Mouse (Mus musculus): ENCODE measurements around the gene Itpr3.
A peak's percentile ranks its signal among the peaks of the same experiment; 100 is the strongest.

Gene Itpr3

DNA sequence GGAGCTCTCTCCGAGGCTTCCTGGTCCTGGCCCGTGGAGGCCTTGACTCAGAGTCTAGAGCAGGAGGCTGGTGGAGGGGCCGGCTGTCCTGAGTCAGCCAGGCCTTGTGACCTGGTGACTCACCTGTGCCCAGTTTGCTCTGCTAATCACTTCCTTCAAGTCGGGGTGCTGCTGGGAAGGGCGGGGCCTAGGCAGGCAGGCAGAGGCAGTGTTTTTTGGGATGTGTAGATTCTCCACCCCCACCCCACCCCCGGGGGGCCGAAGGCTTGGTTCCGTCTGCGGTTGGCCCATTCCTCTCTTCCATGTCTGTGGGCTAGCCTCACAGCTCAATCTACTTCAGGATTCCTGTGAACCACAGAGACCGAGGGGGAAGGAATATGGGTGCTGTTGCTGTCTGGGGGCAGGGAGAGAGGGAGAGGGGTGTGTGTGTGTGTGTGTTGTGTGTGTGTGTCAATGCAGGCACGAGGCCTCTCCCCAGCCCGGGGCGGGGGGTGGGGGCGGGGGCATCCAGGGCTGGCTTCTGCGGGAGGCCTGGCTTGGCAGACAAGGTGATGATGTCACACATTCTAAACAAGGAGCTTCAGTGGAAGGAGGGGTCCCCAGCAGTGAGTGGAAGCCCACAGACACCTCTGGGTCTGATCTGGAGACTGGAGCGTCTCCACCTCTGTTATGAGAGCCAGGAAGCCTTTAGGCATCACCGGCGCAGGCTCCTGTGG lies 18.6 kb upstream of the Itpr3 start:
- DNase-seq (ENCODE audit: low read depth in 2 of 2, low spot score in 2 of 2), result no peak

DNA sequence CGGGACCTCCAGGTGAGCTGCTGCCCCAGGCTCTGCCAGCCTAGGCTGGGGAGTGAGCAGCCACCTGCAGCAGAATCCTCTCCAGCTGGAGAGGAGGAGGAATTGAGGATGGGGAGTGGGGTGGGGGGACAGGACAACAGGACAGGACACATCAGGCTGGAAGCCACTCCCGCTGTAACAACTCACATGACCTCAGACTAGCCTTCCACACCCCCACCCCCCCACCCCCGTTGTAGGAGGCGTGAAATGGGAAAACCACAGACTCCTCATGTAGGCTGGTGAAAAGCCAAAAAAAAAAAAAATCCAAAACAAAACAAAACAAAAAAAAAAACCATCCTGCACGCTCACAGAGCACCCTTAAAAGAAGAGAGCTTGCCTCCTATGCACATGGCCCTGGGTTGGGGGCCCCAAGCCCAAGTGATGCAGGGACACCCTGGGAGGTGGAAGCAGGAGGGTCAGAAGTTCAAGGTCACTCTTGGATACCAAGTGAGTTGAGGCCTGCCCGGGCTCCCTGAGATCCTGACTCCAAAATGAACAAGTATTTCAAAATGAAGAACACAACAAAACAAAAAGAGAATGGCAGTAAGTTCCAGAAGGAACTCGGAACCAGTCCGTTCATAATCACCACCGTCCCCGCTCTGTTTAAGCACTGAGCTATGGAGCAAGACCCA lies 17.5 kb upstream of the Itpr3 start:
- DNase-seq (ENCODE audit: low read depth in 2 of 2, low spot score in 2 of 2), result no peak

DNA sequence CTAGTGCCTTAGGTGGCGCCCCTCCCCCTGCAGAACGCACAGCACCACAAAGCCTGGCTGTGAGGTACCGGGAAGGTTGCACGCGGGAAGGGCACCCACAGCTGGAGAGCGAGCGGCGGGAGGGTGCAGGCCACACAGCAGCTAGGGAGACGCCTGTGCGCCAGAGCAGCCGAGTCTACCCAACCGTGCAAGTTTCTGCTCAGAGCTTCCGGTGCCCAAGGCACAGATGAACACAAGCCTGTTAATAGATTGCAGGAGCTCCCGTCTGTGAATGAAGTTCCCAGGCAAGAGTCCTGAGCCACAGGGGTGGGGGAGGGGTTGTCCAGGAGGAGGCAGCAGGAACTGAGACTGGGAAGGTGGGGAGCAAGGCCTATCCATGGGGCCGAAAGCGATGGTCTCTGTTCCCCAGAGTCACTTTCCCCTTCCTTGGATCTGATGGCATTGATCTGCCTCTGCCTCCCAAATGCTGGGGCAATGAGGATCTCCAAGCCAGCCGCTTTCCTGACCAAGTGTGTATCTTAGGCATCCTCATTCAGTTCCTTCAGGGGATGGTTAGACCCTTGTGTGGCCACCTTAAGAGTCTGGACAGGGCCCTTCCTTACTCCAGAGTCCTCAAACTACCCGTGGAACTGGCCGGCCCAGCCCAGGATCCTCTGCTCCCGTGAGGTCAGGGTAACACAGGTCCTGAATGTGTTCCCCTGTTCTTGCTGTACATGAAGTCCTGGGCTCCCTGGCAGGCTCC lies 16.6 kb upstream of the Itpr3 start:
- no peak for DNase-seq (ENCODE audit: low read depth in 2 of 2, low spot score in 2 of 2)

DNA sequence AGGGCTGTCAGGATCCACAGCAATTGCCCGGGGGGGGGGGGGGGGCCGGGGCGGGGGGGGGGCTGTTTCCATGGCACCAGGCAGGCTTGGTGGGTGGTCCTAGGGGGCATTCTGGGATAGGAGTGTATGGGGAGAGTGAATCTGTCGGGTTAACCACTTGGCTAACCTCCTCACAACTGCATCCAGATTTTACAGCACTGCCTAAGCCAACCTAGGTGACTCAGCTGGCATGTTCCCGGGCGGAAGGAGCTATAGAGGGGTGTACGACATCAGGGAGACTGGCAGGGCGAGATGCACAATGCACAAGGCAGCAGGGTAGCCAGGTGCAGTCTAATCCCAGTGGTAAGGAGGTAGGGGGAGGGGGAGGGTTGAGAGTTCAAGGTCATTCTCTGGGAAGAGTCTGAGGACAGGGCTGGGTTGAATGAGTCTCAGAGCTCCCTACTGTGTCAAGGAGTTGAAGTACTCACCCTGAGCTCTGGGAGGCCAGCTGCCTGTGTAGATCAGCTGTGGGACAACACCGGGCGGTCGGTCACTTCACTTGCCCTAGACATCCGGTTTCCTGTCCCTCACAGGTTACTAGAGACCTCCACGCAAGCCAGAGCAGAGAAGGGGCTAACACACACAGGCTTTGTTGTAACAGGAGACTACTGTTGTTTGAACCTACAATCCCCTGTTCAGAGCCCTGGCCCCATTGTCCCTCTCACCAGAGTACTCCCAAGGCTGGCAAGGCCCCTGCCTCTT lies 15.9 kb upstream of the Itpr3 start:
- no peak for DNase-seq (ENCODE audit: low read depth in 2 of 2, low spot score in 2 of 2)

DNA sequence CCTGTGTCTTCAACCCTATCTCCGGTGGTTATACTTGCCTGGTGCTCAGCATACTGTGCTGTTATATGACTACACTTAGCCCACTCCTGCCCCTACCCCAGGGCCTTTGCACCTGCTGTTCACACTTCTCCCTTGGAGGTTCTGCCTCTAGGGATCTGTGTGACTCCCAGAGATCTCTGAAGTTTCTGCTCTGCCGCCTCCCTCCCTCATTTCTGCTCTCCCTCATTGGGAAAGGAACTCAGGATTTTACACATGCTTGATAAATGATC lies 15.4 kb upstream of the Itpr3 start:
- DNase-seq (ENCODE audit: low read depth in 2 of 2, low spot score in 2 of 2), result no peak

DNA sequence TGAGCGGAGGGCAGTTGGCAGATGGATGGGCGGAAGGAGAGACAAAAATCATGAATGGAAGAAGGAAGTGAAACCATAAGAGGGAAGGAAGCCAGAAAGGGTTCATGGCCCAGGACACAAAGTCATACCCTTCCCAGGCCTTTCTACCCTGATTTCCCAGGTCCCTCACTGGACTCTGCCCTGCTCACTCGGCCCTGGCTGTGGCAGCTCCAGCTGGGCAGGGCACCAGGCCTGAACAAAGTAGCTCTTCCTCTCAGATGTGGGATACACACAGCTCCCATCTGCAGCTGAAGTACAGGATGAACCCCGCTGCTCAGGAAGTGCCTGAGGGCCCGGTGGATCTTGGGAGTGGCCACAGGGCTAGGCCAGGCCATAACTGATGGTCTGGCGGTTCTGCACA lies 14.3 kb upstream of the Itpr3 start:
- no peak for DNase-seq (ENCODE audit: low read depth in 2 of 2, low spot score in 2 of 2)

DNA sequence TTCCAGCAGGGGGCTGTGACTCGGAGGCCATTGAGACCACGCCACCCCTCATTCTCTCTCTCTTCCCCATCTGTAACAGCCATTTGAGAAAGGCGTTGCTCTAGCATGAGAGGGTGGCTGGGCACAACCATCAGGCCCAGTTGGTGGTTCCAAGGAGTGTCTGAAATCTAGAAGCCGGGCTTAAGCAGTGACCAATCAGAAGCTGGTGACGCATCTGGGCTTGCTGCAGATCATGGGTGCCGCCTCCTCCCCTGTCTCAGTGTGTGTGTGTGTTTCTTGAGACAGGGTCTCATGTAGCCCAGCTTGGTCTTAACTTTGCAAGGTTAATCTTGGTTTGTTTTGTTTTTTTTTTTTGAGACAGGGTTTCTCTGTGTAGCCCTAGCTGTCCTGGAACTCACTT lies 11.9 kb upstream of the Itpr3 start:
- DNase-seq (ENCODE audit: low read depth in 2 of 2, low spot score in 2 of 2), result no peak

DNA sequence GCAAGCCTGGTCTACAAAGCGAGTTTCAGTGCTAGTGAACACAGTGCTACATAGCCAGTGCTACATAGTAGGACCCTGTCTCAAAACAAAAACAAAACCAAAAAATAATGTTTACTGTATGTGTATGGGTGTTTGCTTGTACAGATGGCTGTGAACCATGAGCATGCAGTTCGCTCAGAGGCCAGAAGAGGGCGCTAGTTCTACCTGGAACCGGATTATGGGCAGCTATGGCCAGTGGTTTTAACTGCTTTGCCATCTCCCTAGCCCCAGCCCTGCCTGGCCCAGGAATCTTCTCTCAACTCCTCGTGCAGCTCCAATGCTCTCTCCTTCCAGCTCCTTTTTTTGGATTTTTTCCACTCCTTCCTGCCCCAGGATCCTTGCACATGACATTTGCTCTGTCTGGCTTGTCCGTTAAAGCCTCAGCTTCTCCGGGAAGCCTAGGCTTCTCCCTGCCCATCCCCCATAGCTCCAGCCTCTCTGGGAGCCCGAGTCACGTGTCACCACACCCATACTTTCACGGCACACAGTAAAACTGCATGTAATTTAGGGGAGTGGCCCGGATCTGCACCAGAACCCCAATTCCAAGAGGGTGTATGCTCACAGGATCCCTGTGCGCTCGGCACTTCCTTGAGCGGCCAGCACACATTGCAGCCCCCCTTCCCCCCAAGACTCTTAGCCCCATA lies 9.2 kb upstream of the Itpr3 start:
- no peak for DNase-seq (ENCODE audit: low read depth in 2 of 2, low spot score in 2 of 2)

DNA sequence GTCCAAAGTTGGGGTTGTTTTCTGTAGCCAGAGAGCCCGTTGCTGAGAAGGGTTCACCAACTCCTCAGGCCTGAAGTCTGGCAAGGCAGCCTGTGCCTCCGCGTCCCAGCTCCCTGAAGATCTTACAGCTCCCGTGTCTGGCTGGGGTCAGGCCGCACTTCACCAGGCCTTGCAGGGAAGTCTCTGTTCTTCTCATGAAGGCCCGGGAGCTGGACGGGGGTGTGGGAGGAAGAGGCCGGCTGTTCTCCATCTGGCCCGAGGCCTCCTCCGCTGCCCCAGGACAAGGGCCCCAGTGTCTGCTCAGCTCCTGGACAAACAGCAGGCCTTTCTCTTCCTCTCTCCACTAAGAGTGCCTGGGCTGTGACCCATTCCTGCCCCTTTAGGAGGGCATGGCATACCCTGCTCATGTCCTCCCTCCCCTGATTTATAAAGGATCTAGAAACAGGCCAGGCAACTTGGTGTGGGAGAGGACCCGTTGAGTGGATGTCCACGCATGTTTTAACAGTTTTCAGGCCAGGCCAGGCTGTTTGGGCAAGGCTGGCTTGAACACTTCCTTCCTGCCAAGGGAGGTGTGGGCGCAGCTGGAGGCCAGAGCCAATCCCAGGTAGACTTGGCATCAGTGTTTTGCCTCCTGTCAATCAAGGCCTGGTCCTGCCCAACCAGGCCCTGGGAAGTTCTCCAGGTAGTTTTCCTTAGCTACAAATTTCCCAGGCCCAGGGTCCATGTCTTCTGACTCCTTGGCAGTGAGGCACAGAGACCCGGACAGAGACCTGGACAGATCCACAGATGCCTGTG lies 8.5 kb upstream of the Itpr3 start:
- DNase-seq (ENCODE audit: low read depth in 2 of 2, low spot score in 2 of 2), result no peak

DNA sequence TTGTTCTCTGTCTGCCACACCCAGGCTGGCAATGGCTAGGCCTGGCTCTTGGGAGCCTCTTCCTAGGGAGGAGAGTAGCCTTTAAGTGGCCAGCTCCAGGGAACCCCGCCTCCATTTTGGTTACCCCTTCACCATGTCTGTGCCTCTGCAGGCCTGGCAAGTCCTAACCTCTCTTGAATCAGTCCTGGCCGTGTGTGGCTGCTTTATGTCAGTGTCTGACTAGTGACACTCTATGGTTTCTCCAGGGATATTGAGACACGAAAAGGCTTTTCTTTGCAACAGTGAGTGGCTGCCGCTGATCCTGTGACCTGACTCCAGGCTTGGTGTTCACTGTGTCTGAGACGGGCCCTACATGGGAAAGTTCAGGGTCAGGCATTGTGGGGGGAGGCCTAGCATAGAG lies 6.3 kb upstream of the Itpr3 start:
- DNase-seq (ENCODE audit: low read depth in 2 of 2, low spot score in 2 of 2), result no peak

DNA sequence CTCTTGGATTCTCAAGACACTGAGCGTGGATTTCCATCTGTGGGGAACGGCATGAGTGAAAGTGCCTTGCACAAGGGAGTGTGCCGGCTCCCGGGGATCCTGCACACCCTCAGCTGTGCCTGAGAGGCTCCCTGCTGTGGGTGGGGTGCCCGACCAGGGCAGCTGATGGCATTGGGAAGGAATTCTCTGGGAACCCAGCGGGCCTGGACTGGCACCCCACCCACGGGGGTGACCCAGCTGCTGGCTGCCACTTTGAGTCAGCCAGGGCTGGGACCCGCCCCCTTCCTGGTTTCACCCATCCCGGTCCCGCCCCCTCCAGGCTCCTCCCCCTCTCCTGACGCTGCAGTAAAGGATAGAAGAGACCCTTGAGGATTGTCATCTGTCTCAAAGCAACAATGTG lies 5.6 kb upstream of the Itpr3 start:
- DNase-seq (ENCODE audit: low read depth in 2 of 2, low spot score in 2 of 2), result no peak

DNA sequence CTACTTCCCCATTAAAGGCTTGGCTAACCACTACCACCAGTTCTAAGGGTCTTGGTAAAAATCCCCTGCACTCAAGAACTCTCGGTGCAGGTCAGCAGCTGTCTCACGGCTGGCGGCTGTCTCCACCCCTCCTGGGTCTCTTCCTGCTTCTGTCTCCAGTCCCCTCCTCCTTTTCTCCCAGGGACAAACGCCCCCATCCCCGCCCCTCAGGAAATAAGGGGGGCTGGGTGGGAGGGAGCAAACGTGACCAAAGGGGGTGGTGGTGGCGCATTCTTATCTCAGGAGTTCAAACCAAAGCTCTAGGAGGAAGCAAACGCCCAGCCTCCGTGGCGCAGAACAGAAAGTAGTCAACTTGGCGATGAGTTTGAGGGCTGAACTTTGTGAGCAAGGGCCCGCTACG lies 934 bp upstream of the Itpr3 start:
- peak; percentile 67 to 79 for DNase-seq (ENCODE audit: low read depth in 2 of 2, low spot score in 2 of 2)

DNA sequence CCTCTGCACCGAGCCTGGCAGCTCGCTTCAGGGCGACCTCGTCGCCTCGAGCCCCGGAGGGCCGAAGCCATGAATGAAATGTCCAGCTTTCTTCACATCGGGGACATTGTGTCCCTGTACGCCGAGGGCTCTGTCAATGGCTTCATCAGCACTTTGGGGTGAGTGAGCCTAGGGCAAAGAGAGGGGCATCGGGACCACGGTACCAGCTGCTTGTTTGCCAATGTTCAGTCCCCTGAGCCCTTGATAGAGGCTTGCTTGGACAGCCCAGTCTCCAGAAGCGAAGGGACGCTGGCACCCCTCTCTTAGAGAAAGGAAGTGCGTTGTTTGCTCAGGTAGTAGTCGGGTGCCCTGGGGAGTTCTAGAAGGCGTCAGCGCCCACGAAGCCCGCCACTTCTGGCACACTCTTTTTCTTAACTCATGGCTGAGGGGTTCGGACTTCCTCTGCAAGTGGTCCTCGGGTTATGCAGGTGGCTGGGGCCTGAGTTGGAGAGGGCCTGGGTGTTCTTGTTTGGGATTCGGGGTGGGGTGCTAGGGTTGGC lies 482 bp downstream of the Itpr3 start:
- no peak for DNase-seq (ENCODE audit: low read depth in 2 of 2, low spot score in 2 of 2)

DNA sequence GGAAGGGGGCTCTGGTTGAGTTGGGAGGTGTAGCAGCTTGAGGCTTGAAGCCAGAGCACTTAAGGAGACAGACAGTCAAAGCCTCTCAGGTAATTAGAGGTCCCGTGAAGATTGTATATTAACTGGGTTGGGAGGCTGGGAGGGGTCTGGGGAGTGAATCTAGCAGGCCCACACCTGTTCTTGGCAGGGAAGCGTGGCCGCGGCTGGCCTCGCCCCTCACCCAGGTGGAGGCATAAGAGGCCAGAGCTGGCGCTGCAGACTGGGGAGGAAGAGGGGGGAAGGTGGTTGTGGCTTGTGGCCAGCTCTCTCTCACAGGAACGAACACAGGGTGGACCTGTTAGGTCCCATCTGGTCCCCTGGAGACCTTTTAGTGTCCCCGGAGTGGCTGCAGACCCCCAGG lies 3.6 kb downstream of the Itpr3 start:
- DNase-seq (ENCODE audit: low read depth in 2 of 2, low spot score in 2 of 2), result no peak

DNA sequence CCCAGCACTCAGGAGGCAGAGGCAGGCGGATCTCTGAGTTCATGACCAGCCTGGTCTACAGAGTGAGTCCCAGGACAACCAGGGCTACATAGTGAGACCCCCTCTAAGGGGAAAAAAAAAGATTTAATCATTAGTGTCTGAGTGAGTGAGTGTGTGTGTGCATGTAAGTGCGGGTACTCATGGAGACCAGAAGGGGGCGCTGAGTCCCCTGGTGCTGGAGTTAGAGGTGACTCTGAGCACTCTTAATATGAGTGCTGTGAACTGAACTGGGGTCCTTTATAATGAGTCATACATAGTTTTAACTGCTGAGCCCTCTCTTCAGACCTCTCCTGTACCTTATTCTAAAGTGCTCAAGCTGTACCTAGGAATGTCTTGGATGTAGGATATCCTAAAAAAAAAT lies 4.6 kb downstream of the Itpr3 start:
- DNase-seq (ENCODE audit: low read depth in 2 of 2, low spot score in 2 of 2), result no peak

DNA sequence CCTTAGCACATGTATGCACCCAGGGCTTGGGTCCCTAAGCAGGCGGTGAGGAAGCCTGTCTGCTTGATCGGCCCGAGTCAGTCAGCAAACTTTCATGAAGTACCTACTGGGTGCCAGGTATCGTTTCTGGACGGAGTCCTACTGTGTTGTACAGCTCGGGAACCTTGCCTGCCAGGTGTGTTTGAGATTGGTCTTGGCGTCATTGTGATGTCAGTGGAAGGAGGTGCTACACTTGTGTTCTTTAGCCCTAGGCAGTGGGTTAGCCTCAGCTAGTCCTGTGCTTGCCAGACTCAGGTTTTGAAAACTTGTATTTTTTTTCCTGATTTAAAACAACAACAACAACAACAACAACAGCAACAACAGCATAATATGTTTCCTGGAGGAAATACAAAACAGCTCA lies 5.6 kb downstream of the Itpr3 start:
- no peak for DNase-seq (ENCODE audit: low read depth in 2 of 2, low spot score in 2 of 2)

DNA sequence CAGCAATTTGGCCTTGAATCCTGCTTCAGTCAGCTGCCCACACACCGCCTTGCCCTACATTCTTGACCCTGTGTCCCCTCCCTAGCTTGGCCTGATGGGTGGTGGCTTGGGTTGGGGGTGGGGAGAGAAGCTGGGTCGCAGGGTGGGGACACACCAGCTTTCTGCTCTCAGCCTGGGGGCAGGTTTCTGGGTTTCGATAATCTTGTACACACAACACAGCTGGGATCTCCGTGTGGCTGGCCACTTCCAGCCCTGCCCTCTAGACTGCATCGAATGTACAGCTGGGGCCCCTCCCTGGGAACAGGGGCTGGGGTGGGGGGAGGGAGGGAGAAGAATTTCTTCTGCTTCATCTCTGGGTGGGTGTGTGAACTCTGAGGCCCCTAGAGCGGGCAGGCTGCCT lies 6.6 kb downstream of the Itpr3 start:
- DNase-seq (ENCODE audit: low read depth in 2 of 2, low spot score in 2 of 2), result no peak

DNA sequence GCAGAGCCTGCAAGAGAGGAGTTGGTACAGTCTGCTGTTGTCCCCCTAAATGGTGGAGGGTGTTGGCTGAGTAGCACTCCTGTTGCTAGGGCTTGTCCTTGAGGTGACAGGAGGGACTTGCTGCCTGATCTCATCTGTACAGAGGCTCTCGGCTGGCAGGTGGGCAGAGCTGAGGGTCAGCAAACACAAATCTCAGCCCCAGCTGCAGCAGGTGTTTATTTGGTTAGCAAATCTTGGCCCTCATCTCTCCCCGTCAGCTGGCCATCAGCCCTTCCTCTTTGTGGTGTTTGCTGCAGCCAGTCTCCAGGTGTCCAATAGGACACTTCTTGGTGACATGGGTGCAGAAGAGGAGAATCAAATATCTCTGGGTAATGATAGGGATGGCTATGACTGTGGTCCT lies 7.1 kb downstream of the Itpr3 start:
- DNase-seq (ENCODE audit: low read depth in 2 of 2, low spot score in 2 of 2), result no peak

DNA sequence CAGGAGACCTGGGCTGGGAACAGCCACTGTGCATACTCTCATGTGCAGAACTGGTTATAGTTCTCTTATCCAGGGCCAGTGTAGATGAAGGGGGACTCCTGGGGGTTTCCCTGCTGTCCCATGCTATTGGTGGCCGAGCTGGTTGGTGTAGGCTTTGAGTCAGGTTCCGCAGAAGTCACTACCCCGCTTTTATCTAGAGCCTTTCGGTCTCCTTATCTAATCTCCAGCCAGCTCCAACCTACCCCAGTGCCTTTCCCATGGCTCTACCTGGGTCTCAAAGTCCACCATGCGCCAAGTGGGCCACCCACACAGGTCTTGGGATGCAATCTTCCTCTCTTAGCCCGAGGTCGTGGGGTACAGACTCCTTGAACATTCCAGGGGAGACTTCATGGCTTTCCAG lies 9.0 kb downstream of the Itpr3 start:
- no peak for DNase-seq (ENCODE audit: low read depth in 2 of 2, low spot score in 2 of 2)

DNA sequence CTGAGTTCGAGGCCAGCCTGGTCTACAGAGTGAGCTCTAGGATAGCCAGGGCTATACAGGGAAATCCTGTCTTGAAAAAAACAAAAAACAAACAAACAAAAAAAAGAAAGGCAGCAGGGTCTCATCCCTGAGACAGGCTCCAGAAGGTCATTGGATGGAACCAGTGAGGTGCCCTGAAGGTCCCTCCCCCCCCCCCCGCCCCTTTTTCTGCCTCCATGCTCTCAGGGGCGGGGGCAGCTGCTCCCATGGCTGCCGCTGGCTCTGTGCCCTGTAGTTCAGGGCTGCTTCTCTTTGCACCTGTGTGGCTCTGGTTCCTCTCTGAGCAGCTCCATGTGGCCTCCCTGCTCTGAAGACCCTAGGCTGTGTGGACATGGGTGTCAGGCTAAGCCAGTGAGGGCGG lies 12.0 kb downstream of the Itpr3 start:
- DNase-seq (ENCODE audit: low read depth in 2 of 2, low spot score in 2 of 2), result no peak
